Mouse (Mus musculus): ENCODE data around the gene Gpatch4. TPM values are rescaled to one million over a fixed set of nuclear protein-coding genes. Genes with fewer than 3 reads are reported as not detected.
A peak's percentile ranks its signal among the peaks of the same experiment; 100 is the strongest.

Gpatch4 gene
- polyA plus RNA-seq, 1 experiment from 2014 or later, result 21.3 TPM

DNA sequence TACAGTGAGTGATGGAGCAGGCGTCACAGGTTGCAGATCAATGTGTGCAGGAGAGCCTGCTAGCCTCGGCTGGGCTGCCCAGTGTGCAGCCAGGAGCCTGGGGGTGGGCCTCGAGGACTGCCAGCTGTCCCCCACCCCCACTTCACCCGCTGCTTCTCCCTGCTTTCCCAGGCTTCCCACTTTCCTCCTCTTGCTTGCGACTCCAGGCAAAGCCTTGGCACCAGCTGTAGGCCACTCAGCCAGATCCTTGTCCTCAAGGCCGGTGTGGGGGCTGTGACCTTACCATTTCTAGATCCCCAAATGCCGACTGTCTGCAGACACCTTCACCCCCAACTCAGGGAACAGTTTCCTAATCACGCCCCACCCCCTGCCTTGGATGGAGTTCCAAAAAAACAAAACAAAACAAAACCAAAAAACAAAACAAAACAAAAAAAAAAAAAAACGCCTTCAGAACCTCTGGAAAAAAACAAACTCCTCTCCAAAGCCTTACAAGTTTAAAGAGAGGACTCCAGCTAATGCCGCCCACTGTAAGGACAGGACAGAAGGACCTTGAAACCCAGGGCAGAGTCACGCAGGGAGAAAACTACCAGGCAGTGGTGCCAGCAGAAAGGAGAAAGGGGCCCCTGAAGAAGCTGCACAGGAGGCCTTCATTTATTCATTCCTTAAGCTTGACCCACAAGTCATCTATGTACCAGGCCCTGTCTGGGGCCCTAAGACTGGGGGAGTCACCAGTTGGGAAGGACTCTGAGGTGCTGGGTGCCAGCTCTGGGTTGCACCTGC is 41.9 kb upstream of the Gpatch4 start:
- H3K4me3 ChIP-seq (ENCODE audit: low read length), result peak overlapping the region; percentile 46; the same call in 1 of the 2 replicates
- 17% methylated on average over 11 of the region's 11 CpGs for WGBS
- H3K36me3 ChIP-seq (ENCODE audit: control insufficient read depth, insufficient read depth), result no peaks in the 10 kb centered on the region

GRCm38 (mm10) chr3:88002291-88002976 is 40.5 kb upstream of the Gpatch4 start:
- Histone ChIP-seq H3K27ac (ENCODE audit: low read length) (no peak overlapping the region), H3K9me3 (replicated peaks; ENCODE audit: control insufficient read depth, low read length) (no peaks in the 10 kb centered on the region; the same call in 1 of the 2 replicates), H3K27me3 (ENCODE audit: control insufficient read depth, insufficient read depth, low read length) (peaks cover 61% of the 10 kb centered on the region), H3K4me2 (ENCODE audit: low read depth, low read length) (no peak overlapping the region), H3K4me3 (ENCODE audit: low read length) (no peak overlapping the region), H3K4me1 (ENCODE audit: control insufficient read depth, insufficient read depth, low read length) (peaks cover 18% of the 10 kb centered on the region; the same call in 1 of the 2 replicates), H3K9ac (ENCODE audit: low read length) (no peak overlapping the region), H3K36me3 (ENCODE audit: control insufficient read depth, insufficient read depth) (no peaks in the 10 kb centered on the region)
- ATAC-seq (replicated peaks; ENCODE audit: extremely low read depth, insufficient read depth, low FRiP score), result 0 out of 2 replicates have a peak, but pooled peaks have one; percentile 19
- WGBS, result 3% methylated on average over 17 of the region's 17 CpGs

More for the DNA sequence above, 41.9 kb upstream of the Gpatch4 start:
- H3K9me3 ChIP-seq (replicated peaks; ENCODE audit: control insufficient read depth, low read length), result no peaks in the 10 kb centered on the region; the same call in 1 of the 2 replicates
- H3K27me3 ChIP-seq (ENCODE audit: control insufficient read depth, insufficient read depth, low read length), result peaks cover 76% of the 10 kb centered on the region
- H3K27ac ChIP-seq (ENCODE audit: low read length), result no peak overlapping the region
- ATAC-seq (replicated peaks; ENCODE audit: extremely low read depth, insufficient read depth, low FRiP score), result no peak
- peaks cover 18% of the 10 kb centered on the region for H3K4me1 ChIP-seq (ENCODE audit: control insufficient read depth, insufficient read depth, low read length)
- no peak overlapping the region for H3K9ac ChIP-seq (ENCODE audit: low read length)
- H3K4me2 ChIP-seq (ENCODE audit: low read depth, low read length), result no peak overlapping the region

DNA sequence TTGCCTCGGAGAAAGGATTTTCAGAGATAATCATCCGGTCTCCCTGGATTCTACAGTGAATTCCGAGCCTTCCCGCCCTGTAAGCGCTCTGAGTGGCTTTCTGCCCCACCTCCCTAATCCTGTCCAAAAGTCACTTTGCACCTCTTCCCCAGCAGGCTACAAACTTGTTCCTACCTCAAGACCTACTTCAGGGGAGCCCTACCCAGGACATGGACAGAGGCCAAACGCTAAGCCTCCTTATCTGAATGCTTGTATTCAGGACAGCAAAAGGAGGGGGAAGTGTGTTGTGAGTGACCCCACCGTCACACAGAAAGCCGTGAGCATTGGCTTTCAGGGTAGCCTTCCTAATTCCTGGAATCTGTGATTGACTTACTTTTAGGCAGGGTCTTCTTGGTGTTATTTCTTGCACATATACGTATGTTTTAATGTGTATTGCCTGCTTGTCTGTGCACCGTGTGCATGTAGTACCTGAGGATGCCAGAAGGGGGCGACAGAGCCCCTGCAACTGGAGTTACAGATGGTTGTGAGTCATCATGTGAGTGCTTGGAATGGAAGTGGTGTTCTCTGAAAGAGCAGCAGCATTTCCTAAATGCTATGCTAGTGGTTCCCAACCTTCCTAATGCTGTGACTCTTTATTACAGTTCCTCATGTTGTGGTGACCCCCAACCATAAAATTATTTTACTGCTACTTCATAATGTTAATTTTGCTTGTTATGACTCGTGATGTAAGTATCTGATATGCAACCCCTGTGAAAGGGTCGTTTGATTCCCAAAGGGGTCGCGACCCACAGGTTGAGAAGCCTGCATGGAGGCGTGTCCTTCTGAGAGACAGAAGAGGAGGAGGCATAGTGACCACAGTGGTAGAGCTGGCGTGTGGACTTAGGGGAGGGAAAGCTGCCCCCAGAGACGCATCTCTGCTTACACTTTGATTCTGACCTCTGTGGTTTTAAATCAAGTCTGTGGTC is 36.8 kb upstream of the Gpatch4 start:
- no peak for ATAC-seq (replicated peaks; ENCODE audit: extremely low read depth, insufficient read depth, low FRiP score)
- Histone ChIP-seq H3K9me3 (replicated peaks; ENCODE audit: control insufficient read depth, low read length) (no peaks in the 10 kb centered on the region; the same call in 1 of the 2 replicates), H3K4me1 (ENCODE audit: control insufficient read depth, insufficient read depth, low read length) (peaks cover 4% of the 10 kb centered on the region; the same call in 1 of the 2 replicates), H3K36me3 (ENCODE audit: control insufficient read depth, insufficient read depth) (no peaks in the 10 kb centered on the region), H3K4me2 (ENCODE audit: low read depth, low read length) (no peak overlapping the region), H3K27ac (ENCODE audit: low read length) (no peak overlapping the region), H3K27me3 (ENCODE audit: control insufficient read depth, insufficient read depth, low read length) (peaks cover 28% of the 10 kb centered on the region), H3K9ac (ENCODE audit: low read length) (no peak overlapping the region), H3K4me3 (ENCODE audit: low read length) (no peak overlapping the region)
- 68% methylated on average over 18 of the region's 18 CpGs for WGBS

DNA sequence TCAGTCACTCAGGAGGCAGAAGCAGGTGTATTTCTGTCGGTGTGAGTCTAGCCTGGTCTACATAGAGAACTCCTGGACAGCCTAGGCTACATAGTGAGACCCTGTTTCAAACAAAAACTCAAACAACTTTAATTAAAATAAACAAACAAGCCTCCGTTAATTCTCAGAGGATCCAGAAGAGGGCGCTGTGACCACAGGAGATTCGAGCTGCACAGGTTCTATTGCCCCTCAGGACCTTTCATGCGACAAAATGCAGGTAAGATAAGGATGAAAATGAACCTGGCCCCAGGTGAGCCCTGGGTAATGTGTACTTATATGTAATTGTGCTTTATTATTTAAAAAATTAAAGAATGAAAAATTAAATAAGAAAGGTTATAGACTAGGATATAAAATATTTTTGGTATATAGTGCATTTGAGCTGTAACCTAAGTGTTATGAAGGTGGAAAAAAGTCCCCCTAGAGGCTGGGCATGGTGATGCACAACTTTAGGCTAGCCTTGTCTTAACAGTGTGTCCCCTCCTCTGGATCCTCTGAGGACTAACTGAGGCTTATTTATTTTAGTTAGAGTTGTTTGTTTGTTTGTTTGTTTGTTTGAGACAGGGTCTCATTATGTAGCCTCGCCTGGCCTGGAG is 32.2 kb upstream of the Gpatch4 start:
- H3K36me3 ChIP-seq (ENCODE audit: control insufficient read depth, insufficient read depth), result no peaks in the 10 kb centered on the region
- H3K27me3 ChIP-seq (ENCODE audit: control insufficient read depth, insufficient read depth, low read length), result peaks cover 6% of the 10 kb centered on the region; the same call in 1 of the 2 replicates
- no peak overlapping the region for H3K4me3 ChIP-seq (ENCODE audit: low read length)
- H3K4me1 ChIP-seq (ENCODE audit: control insufficient read depth, insufficient read depth, low read length), result peaks cover 4% of the 10 kb centered on the region; the same call in 1 of the 2 replicates
- H3K27ac ChIP-seq (ENCODE audit: low read length), result no peak overlapping the region
- no peak for ATAC-seq (replicated peaks; ENCODE audit: extremely low read depth, insufficient read depth, low FRiP score)
- H3K9me3 ChIP-seq (replicated peaks; ENCODE audit: control insufficient read depth, low read length), result no peaks in the 10 kb centered on the region; the same call in 1 of the 2 replicates
- no peak overlapping the region for H3K9ac ChIP-seq (ENCODE audit: low read length)
- no peak overlapping the region for H3K4me2 ChIP-seq (ENCODE audit: low read depth, low read length)
- WGBS, result 11% methylated on average over 6 of the region's 6 CpGs

DNA sequence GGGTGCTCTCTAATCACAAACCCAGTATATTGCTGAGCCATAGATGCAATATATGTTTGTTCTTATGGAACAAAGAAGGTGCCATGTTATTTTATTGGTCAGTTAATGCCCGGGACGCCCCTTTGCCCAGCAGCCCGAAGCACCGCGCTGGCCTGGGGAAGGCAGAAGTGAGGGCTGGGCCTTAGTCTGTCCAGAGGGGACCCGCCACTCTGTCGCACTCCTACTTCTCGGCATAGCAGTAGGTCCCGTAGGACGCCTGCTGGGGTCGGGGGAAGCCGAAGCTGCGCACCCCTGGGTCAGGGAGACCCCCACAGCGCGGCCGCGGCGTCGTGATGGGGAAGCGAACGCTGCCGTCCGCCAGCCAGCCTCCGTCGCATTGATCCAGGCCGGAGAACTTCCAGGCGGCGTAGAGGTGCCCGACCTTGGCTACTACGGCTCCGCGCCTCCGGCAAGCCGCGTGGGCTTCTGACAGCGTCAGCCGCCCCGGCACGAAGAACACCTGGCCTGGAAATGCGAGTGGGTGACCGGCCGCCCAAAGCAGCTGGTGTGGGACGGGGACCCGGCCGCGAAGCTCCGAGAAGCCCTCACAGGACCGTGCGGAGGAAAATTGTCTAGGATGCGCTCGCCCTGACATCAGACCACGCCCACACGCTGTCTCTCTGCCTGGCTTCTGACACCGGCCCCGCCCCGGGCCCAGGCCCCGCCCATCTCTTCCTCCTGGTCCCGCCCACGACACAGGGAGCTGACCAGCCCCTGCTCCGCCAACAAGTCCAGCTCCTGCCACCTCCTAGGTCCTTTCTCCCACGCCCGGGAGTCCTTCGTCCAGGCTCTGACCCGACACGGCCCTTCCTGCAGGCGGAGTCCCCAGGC is 20.4 kb upstream of the Gpatch4 start:
- peak; percentile 92 for ATAC-seq (replicated peaks; ENCODE audit: extremely low read depth, insufficient read depth, low FRiP score)
- peaks cover 65% of the 10 kb centered on the region for H3K27me3 ChIP-seq (ENCODE audit: control insufficient read depth, insufficient read depth, low read length)
- peak overlapping the region; percentile 98 for H3K4me2 ChIP-seq (ENCODE audit: low read depth, low read length)
- peak overlapping the region; percentile 66 for H3K4me3 ChIP-seq (ENCODE audit: low read length)
- WGBS, result 2% methylated on average over 66 of the region's 66 CpGs
- H3K4me1 ChIP-seq (ENCODE audit: control insufficient read depth, insufficient read depth, low read length), result peaks cover 11% of the 10 kb centered on the region
- no peaks in the 10 kb centered on the region for H3K36me3 ChIP-seq (ENCODE audit: control insufficient read depth, insufficient read depth)
- no peak overlapping the region for H3K27ac ChIP-seq (ENCODE audit: low read length)
- H3K9ac ChIP-seq (ENCODE audit: low read length), result peak overlapping the region; percentile 34
- H3K9me3 ChIP-seq (replicated peaks; ENCODE audit: control insufficient read depth, low read length), result no peaks in the 10 kb centered on the region

- Histone ChIP-seq H3K4me1 (ENCODE audit: control insufficient read depth, insufficient read depth, low read length) (peaks cover 11% of the 10 kb centered on the region), H3K4me3 (ENCODE audit: low read length) (peak overlapping the region; percentile 66), H3K36me3 (ENCODE audit: control insufficient read depth, insufficient read depth) (no peaks in the 10 kb centered on the region), H3K27ac (ENCODE audit: low read length) (no peak overlapping the region), H3K4me2 (ENCODE audit: low read depth, low read length) (peak overlapping the region; percentile 98), H3K9me3 (replicated peaks; ENCODE audit: control insufficient read depth, low read length) (peaks cover 6% of the 10 kb centered on the region), H3K9ac (ENCODE audit: low read length) (peak overlapping the region; percentile 34), H3K27me3 (ENCODE audit: control insufficient read depth, insufficient read depth, low read length) (peaks cover 62% of the 10 kb centered on the region)
- ATAC-seq (replicated peaks; ENCODE audit: extremely low read depth, insufficient read depth, low FRiP score), result peak; percentile 38
- WGBS, result 2% methylated on average over 81 of the region's 81 CpGs
Observed at GRCm38 (mm10) chr3:88023192-88024074, 19.5 kb upstream of the Gpatch4 start.

DNA sequence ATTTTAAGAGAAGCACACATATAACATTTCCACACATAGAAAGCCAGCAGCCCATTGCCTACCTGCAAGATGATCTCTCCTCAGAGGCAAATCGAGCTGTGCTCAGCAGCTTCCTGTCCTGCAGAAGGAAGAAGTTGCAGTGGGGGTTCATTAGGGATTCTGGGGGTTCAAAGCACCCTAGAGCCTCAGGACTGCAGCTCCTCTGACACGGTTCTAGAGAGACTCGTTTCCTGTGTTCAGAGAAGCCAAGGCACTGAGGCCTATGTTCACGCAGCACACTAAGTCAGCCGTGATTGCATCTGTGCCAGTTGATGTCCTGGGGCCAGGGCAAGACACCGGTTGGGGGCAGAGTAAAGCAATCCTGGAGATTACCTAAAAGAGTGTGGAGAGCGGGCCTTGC is 16.1 kb upstream of the Gpatch4 start:
- H3K27ac ChIP-seq (ENCODE audit: low read length), result no peak overlapping the region
- WGBS, result 58% methylated on average over 7 of the region's 7 CpGs
- H3K36me3 ChIP-seq (ENCODE audit: control insufficient read depth, insufficient read depth), result no peaks in the 10 kb centered on the region
- no peak for ATAC-seq (replicated peaks; ENCODE audit: extremely low read depth, insufficient read depth, low FRiP score)
- H3K9me3 ChIP-seq (replicated peaks; ENCODE audit: control insufficient read depth, low read length), result peaks cover 7% of the 10 kb centered on the region
- H3K4me1 ChIP-seq (ENCODE audit: control insufficient read depth, insufficient read depth, low read length), result peaks cover 11% of the 10 kb centered on the region
- H3K9ac ChIP-seq (ENCODE audit: low read length), result no peak overlapping the region
- H3K4me2 ChIP-seq (ENCODE audit: low read depth, low read length), result no peak overlapping the region
- H3K27me3 ChIP-seq (ENCODE audit: control insufficient read depth, insufficient read depth, low read length), result peaks cover 54% of the 10 kb centered on the region
- no peak overlapping the region for H3K4me3 ChIP-seq (ENCODE audit: low read length)
